Mouse (Mus musculus): ENCODE results near the gene Lin54. TPM values are rescaled to one million over a fixed set of nuclear protein-coding genes. Genes with fewer than 3 reads are reported as not detected.

The Lin54 gene
- polyA plus RNA-seq, 1 experiment: 0.39 TPM

- TF ChIP-seq GATA1 (IDR thresholded peaks at IDR 0.05; ENCODE audit: borderline replicate concordance, low read length) (no peak), FLI1 (IDR thresholded peaks at IDR 0.05; ENCODE audit: low read length) (no peak)
- Histone ChIP-seq H3K4me1 (peaks cover 53% of the 10 kb centered on the region), H3K36me3 (replicated peaks; ENCODE audit: low read length) (peaks cover 66% of the 10 kb centered on the region)
Observed at GRCm38 (mm10) chr5:100462374-100462773, 38.1 kb downstream of the Lin54 start.

GRCm38 (mm10) chr5:100461526-100461925 is 38.9 kb downstream of the Lin54 start:
- peaks cover 74% of the 10 kb centered on the region for H3K36me3 ChIP-seq (replicated peaks; ENCODE audit: low read length)

More at GRCm38 (mm10) chr5:100462374-100462773, 38.1 kb downstream of the Lin54 start:
- H3K9me3 ChIP-seq: 0 out of 2 replicates have a peak, but pooled peaks cover 3% of the 10 kb centered on the region
- no peak overlapping the region for H3K4me3 ChIP-seq (replicated peaks)
- H3K27me3 ChIP-seq (replicated peaks): no peaks in the 10 kb centered on the region

GRCm38 (mm10) chr5:100459468-100459867 is 41.0 kb downstream of the Lin54 start:
- no peaks in the 10 kb centered on the region for H3K27me3 ChIP-seq (replicated peaks)
- peaks cover 88% of the 10 kb centered on the region for H3K36me3 ChIP-seq (replicated peaks; ENCODE audit: low read length)
- peaks cover 24% of the 10 kb centered on the region for H3K4me1 ChIP-seq
- no peak overlapping the region for H3K4me3 ChIP-seq (replicated peaks)
- H3K9me3 ChIP-seq: 0 out of 2 replicates have a peak, but pooled peaks cover 3% of the 10 kb centered on the region
- no peak for TF ChIP-seq GATA1 (IDR thresholded peaks at IDR 0.05; ENCODE audit: borderline replicate concordance, low read length)
- TF ChIP-seq FLI1 (IDR thresholded peaks at IDR 0.05; ENCODE audit: low read length): no peak

More at GRCm38 (mm10) chr5:100461526-100461925, 38.9 kb downstream of the Lin54 start:
- no peak overlapping the region for H3K4me3 ChIP-seq (replicated peaks)
- TF ChIP-seq GATA1 (IDR thresholded peaks at IDR 0.05; ENCODE audit: borderline replicate concordance, low read length): no peak
- no peak for TF ChIP-seq FLI1 (IDR thresholded peaks at IDR 0.05; ENCODE audit: low read length)
- peaks cover 45% of the 10 kb centered on the region for H3K4me1 ChIP-seq
- H3K9me3 ChIP-seq: 0 out of 2 replicates have a peak, but pooled peaks cover 3% of the 10 kb centered on the region
- no peaks in the 10 kb centered on the region for H3K27me3 ChIP-seq (replicated peaks)

DNA sequence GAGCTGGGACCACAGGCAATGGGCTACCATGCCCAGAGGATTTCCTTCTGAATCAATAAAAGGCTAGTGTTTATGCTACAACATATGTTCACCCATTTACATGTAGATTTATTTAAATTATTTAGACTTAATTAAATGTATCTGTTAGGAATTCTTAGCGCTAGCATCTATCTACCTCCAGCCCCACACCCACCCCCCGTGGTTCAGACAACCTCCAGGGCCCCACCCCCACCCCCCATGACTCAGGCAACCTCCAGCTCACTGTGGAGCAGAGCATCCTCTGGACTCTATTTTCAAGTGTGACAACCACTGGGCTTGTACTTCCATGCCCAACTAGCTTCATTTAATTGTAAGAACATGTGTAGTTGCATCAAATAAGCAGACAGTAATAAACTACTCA is 48.6 kb downstream of the Lin54 start:
- no peak overlapping the region for H3K4me3 ChIP-seq (replicated peaks)
- no peaks in the 10 kb centered on the region for H3K9me3 ChIP-seq
- no peaks in the 10 kb centered on the region for H3K27me3 ChIP-seq (replicated peaks)
- peaks cover 29% of the 10 kb centered on the region for H3K4me1 ChIP-seq
- peaks cover 97% of the 10 kb centered on the region for H3K36me3 ChIP-seq (replicated peaks; ENCODE audit: low read length)
- no peak for TF ChIP-seq FLI1 (IDR thresholded peaks at IDR 0.05; ENCODE audit: low read length)
- TF ChIP-seq GATA1 (IDR thresholded peaks at IDR 0.05; ENCODE audit: borderline replicate concordance, low read length): no peak

DNA sequence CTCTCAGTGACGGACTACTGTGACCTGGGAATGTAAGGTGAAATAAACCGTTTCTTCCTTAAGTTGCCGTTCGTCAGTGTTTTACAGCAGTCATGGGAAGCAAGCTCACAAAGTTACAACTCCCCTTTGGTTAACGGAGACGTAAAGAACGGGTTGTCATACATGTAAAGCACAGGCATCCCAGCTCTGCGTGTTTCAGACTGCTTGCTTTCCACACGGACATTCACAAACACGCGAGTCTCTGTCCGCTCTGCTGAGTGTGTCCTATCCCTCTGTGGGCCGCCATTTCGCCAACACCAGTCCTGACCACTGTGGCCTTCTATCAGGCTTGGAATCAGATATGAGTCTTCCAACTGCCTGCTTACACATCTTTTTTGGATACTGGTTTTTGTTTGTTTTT is 61.6 kb downstream of the Lin54 start:
- TF ChIP-seq GATA1 (IDR thresholded peaks at IDR 0.05; ENCODE audit: borderline replicate concordance, low read length): no peak
- H3K9me3 ChIP-seq: peaks cover 7% of the 10 kb centered on the region
- no peaks in the 10 kb centered on the region for H3K27me3 ChIP-seq (replicated peaks)
- H3K36me3 ChIP-seq (replicated peaks; ENCODE audit: low read length): peaks cover 67% of the 10 kb centered on the region
- peaks cover 23% of the 10 kb centered on the region for H3K4me1 ChIP-seq
- H3K4me3 ChIP-seq (replicated peaks): no peak overlapping the region

DNA sequence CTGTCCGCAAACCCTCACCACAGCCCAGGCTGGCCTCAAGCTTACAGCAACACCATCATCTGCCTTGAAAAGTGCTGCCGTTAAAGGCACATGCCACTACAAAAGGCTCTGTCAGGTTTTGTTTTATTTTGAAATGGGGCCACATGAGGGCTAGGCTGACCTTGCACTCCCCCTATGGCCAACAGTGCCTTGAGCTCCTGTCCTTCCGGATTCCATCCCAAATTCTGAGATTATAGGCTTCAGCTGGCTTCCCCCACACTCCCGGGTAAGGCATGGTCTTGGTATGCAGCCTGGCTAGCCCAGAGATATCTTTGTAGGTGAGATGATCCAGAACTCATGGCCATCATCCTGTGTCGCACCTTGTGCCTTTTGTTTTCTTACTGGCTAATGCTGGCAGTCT is 62.5 kb downstream of the Lin54 start:
- TF ChIP-seq FLI1 (IDR thresholded peaks at IDR 0.05; ENCODE audit: low read length): no peak
- TF ChIP-seq GATA1 (IDR thresholded peaks at IDR 0.05; ENCODE audit: borderline replicate concordance, low read length): no peak
- no peak overlapping the region for H3K4me3 ChIP-seq (replicated peaks)
- peaks cover 7% of the 10 kb centered on the region for H3K9me3 ChIP-seq
- no peaks in the 10 kb centered on the region for H3K27me3 ChIP-seq (replicated peaks)
- H3K36me3 ChIP-seq (replicated peaks; ENCODE audit: low read length): peaks cover 61% of the 10 kb centered on the region
- peaks cover 24% of the 10 kb centered on the region for H3K4me1 ChIP-seq

DNA sequence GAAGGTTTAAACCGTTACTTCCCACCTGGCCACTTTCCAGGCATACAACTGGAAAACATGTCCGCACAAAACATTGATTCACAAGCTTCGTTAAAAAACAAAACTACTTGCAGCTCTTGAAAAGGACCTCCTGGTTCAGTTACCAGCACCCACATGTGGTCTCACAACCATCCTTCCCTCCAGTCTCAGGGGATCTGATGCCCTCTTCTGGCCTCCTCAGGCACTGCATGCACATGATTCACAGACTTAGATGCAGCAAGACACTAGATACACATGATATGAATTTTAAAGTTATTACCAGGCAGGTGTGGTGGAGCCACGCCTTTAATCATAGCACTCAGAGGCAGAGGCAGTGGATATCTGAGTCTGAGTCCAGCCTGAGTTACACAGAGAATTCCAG is 63.4 kb downstream of the Lin54 start:
- Histone ChIP-seq H3K27me3 (replicated peaks) (no peaks in the 10 kb centered on the region), H3K4me1 (peaks cover 24% of the 10 kb centered on the region), H3K4me3 (replicated peaks) (no peak overlapping the region), H3K9me3 (peaks cover 7% of the 10 kb centered on the region), H3K36me3 (replicated peaks; ENCODE audit: low read length) (peaks cover 59% of the 10 kb centered on the region)
- no peak for TF ChIP-seq GATA1 (IDR thresholded peaks at IDR 0.05; ENCODE audit: borderline replicate concordance, low read length)
- no peak for TF ChIP-seq FLI1 (IDR thresholded peaks at IDR 0.05; ENCODE audit: low read length)

GRCm38 (mm10) chr5:100430966-100431365 is 69.5 kb downstream of the Lin54 start:
- Histone ChIP-seq H3K36me3 (replicated peaks; ENCODE audit: low read length) (peaks cover 37% of the 10 kb centered on the region), H3K27me3 (replicated peaks) (no peaks in the 10 kb centered on the region), H3K4me1 (peaks cover 64% of the 10 kb centered on the region), H3K9me3 (no peaks in the 10 kb centered on the region), H3K4me3 (replicated peaks) (peak overlapping the region; percentile 100)
- TF ChIP-seq GATA1 (IDR thresholded peaks at IDR 0.05; ENCODE audit: borderline replicate concordance, low read length) (no peak), FLI1 (IDR thresholded peaks at IDR 0.05; ENCODE audit: low read length) (no peak)

- TF ChIP-seq GATA1 (IDR thresholded peaks at IDR 0.05; ENCODE audit: borderline replicate concordance, low read length) (no peak), FLI1 (IDR thresholded peaks at IDR 0.05; ENCODE audit: low read length) (no peak)
- no peaks in the 10 kb centered on the region for H3K27me3 ChIP-seq (replicated peaks)
- H3K4me1 ChIP-seq: peaks cover 67% of the 10 kb centered on the region
- H3K9me3 ChIP-seq: no peaks in the 10 kb centered on the region
- peaks cover 38% of the 10 kb centered on the region for H3K36me3 ChIP-seq (replicated peaks; ENCODE audit: low read length)
- H3K4me3 ChIP-seq (replicated peaks): peak overlapping the region; percentile 100
Observed at GRCm38 (mm10) chr5:100430076-100430390, 70.4 kb downstream of the Lin54 start.

DNA sequence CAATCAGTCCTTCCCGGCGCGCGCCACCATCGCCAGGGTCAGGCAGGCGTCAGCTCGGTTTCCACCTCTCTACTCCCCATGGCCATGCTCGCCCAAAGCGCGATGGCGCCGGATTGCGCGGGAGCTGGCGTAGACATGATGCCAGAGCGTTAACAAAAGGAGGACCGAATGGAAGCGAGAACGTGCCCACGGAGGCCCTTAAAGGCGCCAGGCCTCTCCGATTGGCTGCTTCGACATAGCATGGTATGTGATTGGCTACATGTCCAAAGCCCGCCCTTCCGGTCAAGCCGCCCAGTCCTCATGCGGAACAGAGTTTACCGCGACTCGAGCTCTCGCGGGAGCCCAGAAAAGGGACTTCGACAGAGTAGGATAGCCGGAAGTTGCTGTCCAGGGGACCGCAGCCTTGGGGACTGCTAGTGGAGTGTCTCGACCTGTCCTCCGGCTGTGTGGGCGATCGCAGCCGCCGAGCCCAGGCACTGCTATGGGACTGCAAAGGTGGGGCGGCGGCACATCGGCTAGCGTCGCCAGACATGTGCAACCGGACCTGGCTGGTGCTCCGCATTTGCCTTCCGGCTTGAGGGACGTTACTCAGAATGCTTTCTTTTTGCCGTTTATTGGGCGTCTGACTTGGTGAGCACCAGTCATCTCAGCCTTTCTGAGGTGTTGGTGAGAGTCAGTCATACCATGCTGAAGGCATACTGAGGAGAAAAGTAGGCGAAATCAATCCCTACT is 70.9 kb downstream of the Lin54 start:
- peak overlapping the region; percentile 100 for H3K4me3 ChIP-seq (replicated peaks)
- peaks cover 68% of the 10 kb centered on the region for H3K4me1 ChIP-seq
- TF ChIP-seq FLI1 (IDR thresholded peaks at IDR 0.05; ENCODE audit: low read length): peak; percentile 81
- no peak for TF ChIP-seq GATA1 (IDR thresholded peaks at IDR 0.05; ENCODE audit: borderline replicate concordance, low read length)
- no peaks in the 10 kb centered on the region for H3K9me3 ChIP-seq
- H3K27me3 ChIP-seq (replicated peaks): no peaks in the 10 kb centered on the region
- peaks cover 43% of the 10 kb centered on the region for H3K36me3 ChIP-seq (replicated peaks; ENCODE audit: low read length)
